Mouse (Mus musculus): ENCODE data around the gene Olfr569. TPM values are rescaled to one million over a fixed set of nuclear protein-coding genes. Genes with fewer than 3 reads are reported as not detected.

The Olfr569 gene
- not detected for total RNA-seq (2021)
- long read RNA-seq, experiment 1, result 0 reads
- long read RNA-seq, experiment 2, result 0 reads

GRCm38 (mm10) chr7:102890782-102891181 lies at the start of gene Olfr569:
Gene Olfr569 (minus strand): TSS chr7:102890882.
- DNase-seq, result no peak

GRCm38 (mm10) chr7:102927105-102927504 lies 36.4 kb upstream of the Olfr569 start:
- no peak for DNase-seq

DNA sequence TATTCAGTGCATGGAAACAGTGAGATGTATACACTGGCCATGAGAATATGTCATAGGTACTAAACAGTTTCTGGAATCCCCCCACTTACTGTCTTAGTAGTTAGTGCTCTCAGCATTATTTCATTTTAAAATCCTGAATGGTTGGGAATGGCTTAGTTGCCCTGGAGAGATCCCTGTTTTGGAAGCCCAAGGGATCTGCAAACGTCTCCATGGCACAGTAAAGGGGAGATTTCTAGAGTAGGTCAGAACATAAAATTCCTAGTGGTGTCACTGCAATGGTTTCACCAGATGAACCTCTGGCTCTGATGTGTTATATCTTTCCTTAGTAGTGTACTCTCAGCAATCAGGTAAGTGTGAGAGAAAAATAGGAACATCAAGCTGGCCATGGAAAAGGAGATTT lies 33.4 kb upstream of the Olfr569 start, which contains the start of gene Olfr572:
Gene Olfr572, plus strand, starts transcription at position 301 of the 400 bp plus-strand sequence.
- DNase-seq, result no peak

- DNase-seq, result no peak
Observed at GRCm38 (mm10) chr7:102919632-102920031, 28.9 kb upstream of the Olfr569 start.

- DNase-seq, result no peak
Observed at GRCm38 (mm10) chr7:102917032-102917875, 26.6 kb upstream of the Olfr569 start, which contains the start of gene Olfr571. Gene Olfr571 (minus strand): TSS chr7:102917536.

- no peak for DNase-seq
Observed at GRCm38 (mm10) chr7:102916405-102916804, 25.7 kb upstream of the Olfr569 start.

- no peak for DNase-seq
Observed at GRCm38 (mm10) chr7:102915261-102915660, 24.6 kb upstream of the Olfr569 start.

- no peak for DNase-seq
Observed at GRCm38 (mm10) chr7:102876822-102877221, 13.9 kb downstream of the Olfr569 start, which contains the start of gene Olfr568. Gene Olfr568 (plus strand): TSS chr7:102877122.

DNA sequence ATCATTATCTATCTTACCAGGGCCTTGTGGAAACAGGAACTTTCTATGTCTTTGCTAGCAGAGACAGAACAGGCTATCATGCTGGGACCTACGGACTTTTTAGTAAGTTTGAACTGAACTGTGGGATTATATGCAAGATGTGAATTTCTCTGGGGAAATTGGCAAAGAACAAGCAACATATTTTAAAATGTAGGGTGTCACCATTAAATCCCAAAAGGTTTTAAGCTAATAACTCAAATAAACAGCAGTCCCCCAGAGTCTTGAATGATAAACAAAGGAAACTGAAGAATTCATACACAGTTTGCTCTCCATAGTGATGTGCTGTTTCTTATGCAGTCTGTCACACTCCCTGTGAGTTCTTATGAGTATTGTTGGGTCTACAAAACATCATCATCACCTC lies 32.0 kb downstream of the Olfr569 start, which contains the start of gene Olfr566:
Gene Olfr566, minus strand, starts transcription at position 101 of the 400 bp plus-strand sequence.
- DNase-seq, result no peak

- no peak for DNase-seq
Observed at GRCm38 (mm10) chr7:102855807-102856206, 34.9 kb downstream of the Olfr569 start.

Other genes with a start within 250 kb of the Olfr569 start
- gene Olfr555, start 232.1 kb downstream of the Olfr569 start, total RNA-seq (2021), result not detected
- gene Olfr556, start 226.0 kb downstream of the Olfr569 start, total RNA-seq (2021), result not detected
- gene Trim68, start 203.6 kb downstream of the Olfr569 start, total RNA-seq (2021), result 1 to 10 TPM; 4.0 to 4.1 TPM
- not detected for gene Olfr557, start 195.0 kb downstream of the Olfr569 start, total RNA-seq (2021)
- 1 to 10 TPM; 1.4 to 1.8 TPM for gene Olfr558, start 188.7 kb downstream of the Olfr569 start, total RNA-seq (2021)
- gene Olfr33, start 171.8 kb downstream of the Olfr569 start, total RNA-seq (2021), result under 1 TPM in 1 of 2 experiments, not detected in 1; 0.31 TPM
- not detected for gene Olfr559, start 163.4 kb downstream of the Olfr569 start, total RNA-seq (2021)
- gene Olfr560, start 131.5 kb downstream of the Olfr569 start, total RNA-seq (2021), result not detected
- under 1 TPM; 0.31 to 0.56 TPM for gene Olfr78, start 131.4 kb downstream of the Olfr569 start, total RNA-seq (2021)
- gene Olfr561, start 119.7 kb downstream of the Olfr569 start, total RNA-seq (2021), result not detected
- gene Olfr564, start 87.4 kb downstream of the Olfr569 start, total RNA-seq (2021), result not detected
- gene Olfr566, start 32.1 kb downstream of the Olfr569 start, total RNA-seq (2021), result not detected
- not detected for gene Olfr568, start 13.8 kb downstream of the Olfr569 start, total RNA-seq (2021)
- gene Olfr570, start 3.7 kb upstream of the Olfr569 start, total RNA-seq (2021), result not detected
- not detected for gene Olfr571, start 26.7 kb upstream of the Olfr569 start, total RNA-seq (2021)
- not detected for gene Olfr572, start 33.5 kb upstream of the Olfr569 start, total RNA-seq (2021)
- gene Olfr573-ps1, start 51.7 kb upstream of the Olfr569 start, total RNA-seq (2021), result not detected
- not detected for gene Olfr574, start 57.6 kb upstream of the Olfr569 start, total RNA-seq (2021)
- not detected for gene Olfr575, start 67.9 kb upstream of the Olfr569 start, total RNA-seq (2021)
- gene Olfr576, start 71.8 kb upstream of the Olfr569 start, total RNA-seq (2021), result not detected
- not detected for gene Olfr577, start 85.1 kb upstream of the Olfr569 start, total RNA-seq (2021)
- not detected for gene Olfr578, start 98.4 kb upstream of the Olfr569 start, total RNA-seq (2021)
- not detected for gene Olfr582, start 147.1 kb upstream of the Olfr569 start, total RNA-seq (2021)
- not detected for gene Olfr583, start 160.4 kb upstream of the Olfr569 start, total RNA-seq (2021)
- not detected for gene Olfr584, start 191.0 kb upstream of the Olfr569 start, total RNA-seq (2021)
- gene Olfr585, start 206.8 kb upstream of the Olfr569 start, total RNA-seq (2021), result not detected
- gene Olfr586, start 234.8 kb upstream of the Olfr569 start, total RNA-seq (2021), result not detected
- gene Olfr588-ps1, start 250.0 kb upstream of the Olfr569 start, total RNA-seq (2021), result not detected